Mouse (Mus musculus): Measurements from ENCODE around the gene Cldn19.

GRCm38 (mm10) chr4:119297361-119297760 is 42.1 kb downstream of the Cldn19 start:
- TF ChIP-seq CTCF (IDR thresholded peaks at IDR 0.05; ENCODE audit: extremely low read depth, insufficient read length, insufficient replicate concordance, low read depth, low read length) = no peak
- TF ChIP-seq POLR2A (IDR thresholded peaks at IDR 0.05; ENCODE audit: low read depth, low read length) = no peak
